Mouse (Mus musculus): ENCODE results near the gene Gm36028. TPM values are rescaled to one million over a fixed set of nuclear protein-coding genes. Genes with fewer than 3 reads are reported as not detected.

Gm36028 gene
- polyA plus RNA-seq, 1 experiment, result 1.8 TPM

GRCm38 (mm10) chr16:37871112-37871715 lies 10.3 kb upstream of the Gm36028 start:
- TF ChIP-seq POLR2A (IDR thresholded peaks at IDR 0.05; ENCODE audit: low read depth, low read length), result no peak
- TF ChIP-seq CTCF (conservative IDR thresholded peaks at IDR 0.05; ENCODE audit: insufficient read depth, insufficient read length, low read depth, low read length), result no peak
- Histone ChIP-seq H3K4me3 (ENCODE audit: insufficient read depth, low read depth, low read length) (no peak overlapping the region), H3K27ac (ENCODE audit: insufficient read depth, low read depth, low read length) (peak overlapping the region; percentile 82), H3K36me3 (ENCODE audit: control insufficient read depth, insufficient read depth, low read length) (no peaks in the 10 kb centered on the region; the same call in 1 of the 2 replicates), H3K4me1 (ENCODE audit: control insufficient read depth, insufficient read depth, low read length) (peaks cover 19% of the 10 kb centered on the region; the same call in 1 of the 2 replicates), H3K27me3 (replicated peaks; ENCODE audit: control insufficient read depth, insufficient read depth, low read length) (no peaks in the 10 kb centered on the region)
- peak; percentile 81 for DNase-seq
- WGBS, result 24% methylated on average over 4 of the region's 4 CpGs

GRCm38 (mm10) chr16:37869470-37870231 lies 8.7 kb upstream of the Gm36028 start:
- Histone ChIP-seq H3K36me3 (ENCODE audit: control insufficient read depth, insufficient read depth, low read length) (no peaks in the 10 kb centered on the region; the same call in 1 of the 2 replicates), H3K27ac (ENCODE audit: insufficient read depth, low read depth, low read length) (peak overlapping the region; percentile 89), H3K4me3 (ENCODE audit: insufficient read depth, low read depth, low read length) (peak overlapping the region; percentile 97), H3K27me3 (replicated peaks; ENCODE audit: control insufficient read depth, insufficient read depth, low read length) (no peaks in the 10 kb centered on the region), H3K4me1 (ENCODE audit: control insufficient read depth, insufficient read depth, low read length) (peaks cover 17% of the 10 kb centered on the region; the same call in 1 of the 2 replicates)
- TF ChIP-seq CTCF (conservative IDR thresholded peaks at IDR 0.05; ENCODE audit: insufficient read depth, insufficient read length, low read depth, low read length), result no peak
- no peak for TF ChIP-seq POLR2A (IDR thresholded peaks at IDR 0.05; ENCODE audit: low read depth, low read length)
- WGBS, result 8% methylated on average over 4 of the region's 4 CpGs
- DNase-seq, result peak; percentile 44

- TF ChIP-seq CTCF (conservative IDR thresholded peaks at IDR 0.05; ENCODE audit: insufficient read depth, insufficient read length, low read depth, low read length) (no peak), POLR2A (IDR thresholded peaks at IDR 0.05; ENCODE audit: low read depth, low read length) (no peak)
- H3K36me3 ChIP-seq (ENCODE audit: control insufficient read depth, insufficient read depth, low read length), result no peaks in the 10 kb centered on the region; the same call in 1 of the 2 replicates
- H3K4me1 ChIP-seq (ENCODE audit: control insufficient read depth, insufficient read depth, low read length), result peaks cover 17% of the 10 kb centered on the region; the same call in 1 of the 2 replicates
- under 1% methylated on average over 87 of the region's 87 CpGs for WGBS
- no peaks in the 10 kb centered on the region for H3K27me3 ChIP-seq (replicated peaks; ENCODE audit: control insufficient read depth, insufficient read depth, low read length)
- peak overlapping the region; percentile 97 for H3K4me3 ChIP-seq (ENCODE audit: insufficient read depth, low read depth, low read length)
- DNase-seq, result peak; percentile 84
- H3K27ac ChIP-seq (ENCODE audit: insufficient read depth, low read depth, low read length), result peak overlapping the region; percentile 99
These were observed 7.8 kb upstream of the Gm36028 start for GRCm38 (mm10) chr16:37868506-37869469.

- peak; percentile 91 for DNase-seq
- H3K4me1 ChIP-seq (ENCODE audit: control insufficient read depth, insufficient read depth, low read length), result peaks cover 17% of the 10 kb centered on the region; the same call in 1 of the 2 replicates
- H3K27ac ChIP-seq (ENCODE audit: insufficient read depth, low read depth, low read length), result peak within 1 kb of the TSS; percentile 99
- no peaks in the 10 kb centered on the region; the same call in 1 of the 2 replicates for H3K36me3 ChIP-seq (ENCODE audit: control insufficient read depth, insufficient read depth, low read length)
- under 1% methylated on average over 86 of the region's 86 CpGs for WGBS
- TF ChIP-seq CTCF (conservative IDR thresholded peaks at IDR 0.05; ENCODE audit: insufficient read depth, insufficient read length, low read depth, low read length) (no peak), POLR2A (IDR thresholded peaks at IDR 0.05; ENCODE audit: low read depth, low read length) (peak; percentile 2)
- no peaks in the 10 kb centered on the region for H3K27me3 ChIP-seq (replicated peaks; ENCODE audit: control insufficient read depth, insufficient read depth, low read length)
- peak within 1 kb of the TSS; percentile 97 for H3K4me3 ChIP-seq (ENCODE audit: insufficient read depth, low read depth, low read length)
These were observed 7.0 kb upstream of the Gm36028 start, which contains the start of gene Lrrc58 for GRCm38 (mm10) chr16:37867791-37868505. Lrrc58 (plus strand) TSS chr16:37868389.

DNA sequence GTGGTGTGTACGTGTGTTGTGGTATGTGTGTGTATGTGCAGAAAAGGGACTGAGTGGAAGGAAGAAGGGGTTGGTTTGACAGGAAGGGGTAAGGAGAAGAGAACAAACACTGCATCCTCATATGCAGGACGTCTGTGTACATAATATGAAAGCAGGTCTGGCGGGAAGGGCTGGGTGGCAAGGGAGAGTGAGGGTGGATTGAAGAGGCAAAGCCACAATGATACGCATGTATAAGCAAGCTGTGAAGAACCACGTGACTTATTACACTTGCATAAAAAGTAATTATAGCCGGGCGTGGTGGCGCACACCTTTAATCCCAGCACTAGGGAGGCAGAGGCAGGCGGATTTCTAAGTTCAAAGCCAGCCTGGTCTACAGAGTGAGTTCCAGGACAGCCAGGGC lies 4.9 kb upstream of the Gm36028 start:
- Histone ChIP-seq H3K36me3 (ENCODE audit: control insufficient read depth, insufficient read depth, low read length) (no peaks in the 10 kb centered on the region; the same call in 1 of the 2 replicates), H3K27ac (ENCODE audit: insufficient read depth, low read depth, low read length) (no peak overlapping the region), H3K4me3 (ENCODE audit: insufficient read depth, low read depth, low read length) (no peak overlapping the region), H3K27me3 (replicated peaks; ENCODE audit: control insufficient read depth, insufficient read depth, low read length) (no peaks in the 10 kb centered on the region), H3K4me1 (ENCODE audit: control insufficient read depth, insufficient read depth, low read length) (peaks cover 13% of the 10 kb centered on the region; the same call in 1 of the 2 replicates)
- no peak for TF ChIP-seq POLR2A (IDR thresholded peaks at IDR 0.05; ENCODE audit: low read depth, low read length)
- no peak for TF ChIP-seq CTCF (conservative IDR thresholded peaks at IDR 0.05; ENCODE audit: insufficient read depth, insufficient read length, low read depth, low read length)
- DNase-seq, result no peak
- WGBS, result 83% methylated on average over 9 of the region's 9 CpGs

DNA sequence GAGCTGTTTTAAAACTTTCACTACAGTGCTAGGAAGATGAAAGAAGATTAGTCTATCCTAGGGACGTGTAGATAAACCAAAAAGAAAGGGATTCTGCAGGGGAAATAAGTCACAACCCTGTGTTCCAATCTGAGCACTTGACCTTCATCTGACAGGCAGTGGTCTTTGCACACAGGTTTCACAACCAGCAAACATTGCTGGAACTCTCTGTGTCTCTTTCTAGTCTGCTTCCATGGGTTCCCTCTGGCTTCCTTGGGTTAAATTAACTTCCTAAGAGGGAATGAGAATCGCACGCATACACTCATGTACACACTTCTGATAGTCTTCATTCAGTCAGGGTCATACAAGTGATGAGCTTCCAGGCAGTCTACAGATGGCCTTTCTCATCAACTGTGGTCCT lies 2.9 kb upstream of the Gm36028 start:
- peaks cover 4% of the 10 kb centered on the region; the same call in 1 of the 2 replicates for H3K4me1 ChIP-seq (ENCODE audit: control insufficient read depth, insufficient read depth, low read length)
- 86% methylated on average over 3 of the region's 3 CpGs for WGBS
- H3K36me3 ChIP-seq (ENCODE audit: control insufficient read depth, insufficient read depth, low read length), result no peaks in the 10 kb centered on the region
- no peak overlapping the region for H3K27ac ChIP-seq (ENCODE audit: insufficient read depth, low read depth, low read length)
- no peak for DNase-seq
- H3K27me3 ChIP-seq (replicated peaks; ENCODE audit: control insufficient read depth, insufficient read depth, low read length), result no peaks in the 10 kb centered on the region
- TF ChIP-seq POLR2A (IDR thresholded peaks at IDR 0.05; ENCODE audit: low read depth, low read length) (no peak), CTCF (conservative IDR thresholded peaks at IDR 0.05; ENCODE audit: insufficient read depth, insufficient read length, low read depth, low read length) (no peak)
- H3K4me3 ChIP-seq (ENCODE audit: insufficient read depth, low read depth, low read length), result no peak overlapping the region
